8 mouse cellular contexts compared by ENCODE assay signal in genomic region chr12:90737932-90738331, GRCm38 (mm10). TPM values are rescaled to one million over a fixed set of nuclear protein-coding genes. Genes with fewer than 3 reads are reported as not detected.
DNase-seq lines count a peak whose midpoint lies in the region; ATAC-seq lines count a peak whose summit lies in the region.

No protein-coding gene starts in this region.

- H3K4me2 ChIP-seq in embryonic facial prominence, embryonic 14.5 days (ENCODE audit: low read depth, low read length), result peak overlapping the region; percentile 58
- H3K4me2 ChIP-seq in limb, embryonic 13.5 days (replicated peaks), result peak overlapping the region; percentile 60

- H3K4me1 ChIP-seq in embryonic facial prominence, embryonic 14.5 days (ENCODE audit: control insufficient read depth, insufficient read depth, low read length), result no peaks in the 10 kb centered on the region; the same call in 1 of the 2 replicates
- H3K4me1 ChIP-seq in limb, embryonic 13.5 days, result peaks cover 3% of the 10 kb centered on the region; the same call in 1 of the 2 replicates

- H3K9me3 ChIP-seq in embryonic facial prominence, embryonic 14.5 days (ENCODE audit: control insufficient read depth, low read length), result no peaks in the 10 kb centered on the region
- no peaks in the 10 kb centered on the region for H3K9me3 ChIP-seq in limb, embryonic 13.5 days

- H3K9ac ChIP-seq in embryonic facial prominence, embryonic 14.5 days (ENCODE audit: low read depth, low read length), result peak overlapping the region; percentile 54; the same call in 1 of the 2 replicates
- no peak overlapping the region for H3K9ac ChIP-seq in limb, embryonic 13.5 days

- H3K27ac ChIP-seq in embryonic facial prominence, embryonic 14.5 days (replicated peaks; ENCODE audit: low read depth, low read length), result no peak overlapping the region
- H3K27ac ChIP-seq in limb, embryonic 13.5 days, result no peak overlapping the region

- peak; percentile 16 for DNase-seq in gastrocnemius, postnatal 14 days
- no peak for DNase-seq in gastrocnemius, postnatal 10 days
- peak; percentile 32 to 34 for DNase-seq in right cerebral cortex, postnatal 10 days (ENCODE audit: low spot score in 2 of 2)
- no peak for DNase-seq in right cerebral cortex, adult 2 months (ENCODE audit: low spot score in 2 of 2)
- no peak for DNase-seq in embryonic facial prominence, embryonic 14.5 days (ENCODE audit: low spot score)
- no peak for DNase-seq in adipocyte (ENCODE audit: low spot score)

- intact Hi-C loops in gastrocnemius, postnatal 14 days (cut with DNase I; ENCODE audit: low total_unique reads), result loop anchor here (5.0 kb wide), 1 partner anchor 574 kb away; no protein-coding TSS in a partner anchor

- no peaks in the 10 kb centered on the region for H3K36me3 ChIP-seq in embryonic facial prominence, embryonic 14.5 days (ENCODE audit: control insufficient read depth, insufficient read depth, low read length)
- H3K36me3 ChIP-seq in limb, embryonic 13.5 days, result no peaks in the 10 kb centered on the region

- no peaks in the 10 kb centered on the region; the same call in 1 of the 2 replicates for H3K27me3 ChIP-seq in embryonic facial prominence, embryonic 14.5 days (replicated peaks; ENCODE audit: control insufficient read depth, insufficient read depth, low read length)
- no peaks in the 10 kb centered on the region for H3K27me3 ChIP-seq in limb, embryonic 13.5 days

- ATAC-seq in embryonic facial prominence, embryonic 14.5 days (ENCODE audit: low read depth), result peak; percentile 23; the same call in 1 of the 2 replicates
- no peak for ATAC-seq in limb, embryonic 13.5 days (ENCODE audit: low FRiP score, low read depth)
- no peak for ATAC-seq in erythroblast, adult 5-6 weeks (replicated peaks; ENCODE audit: low FRiP score, poor library complexity, severe bottlenecking)

- 74% methylated on average over 13 of the region's 13 CpGs for WGBS in embryonic facial prominence, embryonic 14.5 days
- WGBS in limb, embryonic 13.5 days, result 86% methylated on average over 13 of the region's 13 CpGs

- peak overlapping the region; percentile 33 for H3K4me3 ChIP-seq in embryonic facial prominence, embryonic 14.5 days (ENCODE audit: low read depth, low read length)
- 0 out of 2 replicates have a peak overlapping the region, but pooled peaks have one; percentile 34 for H3K4me3 ChIP-seq in limb, embryonic 13.5 days

RNA-seq across cellular contexts. Expression of gene Dio2, which starts 0.3 kb away (rescaled TPM):
- 1 to 10 TPM in 1 of 2 experiments, under 1 TPM in 1; 0.80 to 1.8 TPM for total RNA-seq in gastrocnemius, postnatal 14 days (2021)
- total RNA-seq in gastrocnemius, postnatal 10 days (2021), result 1 to 10 TPM; 2.2 to 2.6 TPM
- 1.8 and 2.4 TPM in 2 replicates for polyA plus RNA-seq in embryonic facial prominence, embryonic 14.5 days (2014; fragmentation: Nextera tagmentation; extraction: Ambion mirVana)
- 0.29 and 0.37 TPM in 2 replicates for polyA plus RNA-seq in limb, embryonic 13.5 days (2015; fragmentation: Nextera tagmentation; extraction: Ambion mirVana)
- total RNA-seq in erythroblast, adult 5-6 weeks (2015; ENCODE audit: low replicate concordance), result 1.5 and 3.5 TPM in 2 replicates
- 3.4 and 4.0 TPM in 2 replicates for total RNA-seq in erythroblast, adult 5-6 weeks (2017; ENCODE audit: low replicate concordance)

Comparison
In these comparisons a context has a peak if more than half of its experiments do, and no peak if none do; other contexts are left out.
1. DNase-seq: peak in gastrocnemius, postnatal 14 days (single experiment) and right cerebral cortex, postnatal 10 days (2 of 2); none in gastrocnemius, postnatal 10 days (single experiment), right cerebral cortex, adult 2 months (0 of 2), embryonic facial prominence, embryonic 14.5 days (single experiment) and adipocyte (single experiment).